Mouse (Mus musculus): ENCODE measurements around the gene Sec24d.

- TF ChIP-seq CTCF (IDR thresholded peaks at IDR 0.05; ENCODE audit: control insufficient read depth, insufficient read depth, low read length) = no peak
- TF ChIP-seq POLR2A (IDR thresholded peaks at IDR 0.05; ENCODE audit: borderline replicate concordance, control insufficient read depth, low read depth, low read length) = no peak
Observed at GRCm38 (mm10) chr3:123384435-123384834, 117.2 kb downstream of the Sec24d start.

Data from bone marrow, adult 2 months (tissue).